Mouse (Mus musculus): ENCODE measurements around the gene Hs6st3.

Hs6st3 gene

DNA sequence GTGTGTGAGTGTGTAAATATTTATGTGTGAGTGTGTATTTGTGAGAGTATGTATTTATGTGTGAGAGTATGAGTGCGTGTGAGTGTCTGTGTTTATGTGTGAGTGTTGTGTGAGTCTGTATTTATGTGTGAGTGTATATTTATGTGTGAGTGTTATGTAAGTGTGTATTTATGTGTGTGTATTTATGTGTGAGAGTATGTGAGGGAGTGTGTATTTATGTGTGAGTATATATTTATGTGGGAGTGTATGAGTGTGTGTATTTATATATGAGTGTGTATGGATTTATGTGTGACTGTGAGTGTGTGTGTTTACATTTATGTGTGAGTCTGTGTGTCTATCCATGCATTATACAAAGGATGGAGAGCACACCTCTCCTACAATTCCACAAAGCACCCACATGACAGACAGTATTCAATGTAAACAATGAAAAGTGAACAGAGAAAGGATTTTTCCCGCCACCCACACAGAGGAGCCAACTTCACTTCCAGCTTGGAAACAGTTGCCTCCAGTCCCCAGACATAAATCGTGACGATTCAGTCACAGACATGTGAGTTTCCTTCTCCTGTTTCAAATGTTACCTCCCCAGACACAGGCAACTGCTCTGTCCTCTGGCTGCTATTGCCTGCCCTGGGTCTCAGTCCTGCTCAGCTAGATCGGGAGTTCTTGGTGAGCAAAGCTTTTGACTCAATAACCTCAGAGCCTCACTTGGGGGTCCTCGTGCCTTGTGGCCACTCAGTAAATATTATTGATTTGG lies 780.3 kb downstream of the Hs6st3 start:
- TF ChIP-seq GATA4 (IDR thresholded peaks at IDR 0.05; ENCODE audit: insufficient replicate concordance, low read length): no peak

DNA sequence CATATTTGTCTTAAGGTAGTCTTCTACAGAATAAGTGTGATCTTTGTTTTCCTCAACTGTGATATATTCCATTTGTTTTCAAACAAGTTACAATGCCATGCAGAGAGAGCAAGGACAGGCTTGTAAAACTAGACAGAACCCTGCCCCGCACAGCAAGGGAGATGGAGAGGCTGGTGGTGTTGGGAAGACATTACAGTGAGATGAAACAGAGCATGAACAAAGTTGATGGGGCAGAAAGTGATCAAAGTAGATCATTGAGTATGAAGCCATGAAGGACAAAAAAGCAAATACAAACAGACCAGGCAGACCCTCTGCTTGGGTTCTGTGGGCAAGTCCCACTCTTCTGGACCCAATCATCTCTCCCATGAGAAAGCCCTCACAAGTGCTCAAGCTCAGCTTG lies 781.0 kb downstream of the Hs6st3 start:
- no peak for TF ChIP-seq GATA4 (IDR thresholded peaks at IDR 0.05; ENCODE audit: insufficient replicate concordance, low read length)
